Mouse (Mus musculus): ENCODE measurements around the gene Ntrk1.

GRCm38 (mm10) chr3:87801681-87802080, 6.7 kb upstream of the Ntrk1 start:
- TF ChIP-seq CTCF (IDR thresholded peaks at IDR 0.05; ENCODE audit: extremely low read depth, insufficient read depth, insufficient read length, insufficient replicate concordance) = no peak
- no peak for TF ChIP-seq POLR2A (IDR thresholded peaks at IDR 0.05; ENCODE audit: low read depth, low read length)

Data from spleen, adult 2 months (tissue).